Mouse (Mus musculus): Measurements from ENCODE around the gene Hprt.

The Hprt gene

DNA sequence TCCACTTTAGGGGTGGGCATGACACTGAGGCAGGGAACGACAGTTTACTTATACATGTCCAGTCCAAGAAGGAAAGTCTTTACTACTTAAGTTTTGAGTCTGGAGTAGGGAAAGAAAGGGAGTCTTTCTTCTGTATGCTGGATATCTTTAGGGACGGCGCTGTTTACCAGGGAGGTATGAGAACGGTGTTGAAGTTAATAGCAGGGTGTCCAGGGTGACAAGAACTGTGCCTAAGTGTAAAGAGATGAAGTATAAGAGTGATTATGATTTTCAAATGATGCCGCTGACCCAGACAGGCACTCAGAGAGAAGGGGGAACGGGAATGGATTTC is 69.8 kb downstream of the Hprt start:
- H3K27me3 ChIP-seq (ENCODE audit: insufficient read depth, low read length): peaks cover 28% of the 10 kb centered on the region
- TF ChIP-seq NANOG (IDR thresholded peaks at IDR 0.05; ENCODE audit: borderline replicate concordance, low read length): no peak
- TF ChIP-seq CTCF (conservative IDR thresholded peaks at IDR 0.05; ENCODE audit: low read length): no peak
- TF ChIP-seq POU5F1 (IDR thresholded peaks at IDR 0.05; ENCODE audit: borderline replicate concordance, low read length): no peak
- peak overlapping the region; percentile 80; the same call in 1 of the 2 replicates for H3K4me3 ChIP-seq (replicated peaks; ENCODE audit: low read length)
- H3K4me1 ChIP-seq (replicated peaks; ENCODE audit: low read depth, low read length): peaks cover 25% of the 10 kb centered on the region
- H3K36me3 ChIP-seq (ENCODE audit: insufficient read depth, low read length): no peaks in the 10 kb centered on the region
- H3K9me3 ChIP-seq (ENCODE audit: low read length): no peaks in the 10 kb centered on the region

DNA sequence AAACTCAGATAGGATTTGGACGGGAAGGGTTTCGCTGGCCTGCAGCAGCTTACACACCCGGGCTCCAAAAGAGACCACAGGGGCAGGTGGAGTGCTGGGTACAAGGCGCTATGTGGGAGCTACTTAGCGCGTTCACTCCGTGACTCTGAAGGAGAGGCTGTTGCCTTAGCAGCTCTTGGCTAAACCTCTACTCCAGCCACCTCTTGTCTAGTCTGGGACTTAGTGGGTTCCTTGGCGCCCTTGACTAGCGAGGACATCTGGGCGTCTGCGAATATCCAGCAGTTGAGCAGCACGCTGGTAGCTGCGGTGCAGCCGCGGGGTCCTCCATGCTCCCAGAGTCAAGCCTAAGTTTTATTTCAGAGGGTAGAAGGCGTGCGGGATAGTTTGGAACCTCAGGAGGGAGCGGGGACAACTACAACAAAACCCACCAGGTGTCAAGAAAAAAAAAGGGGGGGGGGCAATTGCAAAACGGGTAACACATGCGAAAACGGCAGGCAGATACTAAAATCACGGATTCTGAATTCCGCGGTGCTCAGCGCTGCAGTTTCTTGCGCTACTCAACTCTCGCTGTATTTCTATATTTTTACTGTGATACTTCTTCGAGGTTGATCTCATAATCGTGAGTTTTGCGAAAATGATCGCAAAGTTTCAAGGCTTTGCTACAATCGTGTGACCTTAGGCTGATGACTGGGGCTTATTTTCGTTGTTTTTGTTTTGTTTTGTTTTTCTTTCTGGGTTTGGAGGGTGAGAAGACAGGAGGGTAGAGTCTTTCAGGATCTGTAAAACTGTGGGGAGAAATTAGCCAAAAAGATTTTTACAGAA is 70.7 kb downstream of the Hprt start:
- H3K4me1 ChIP-seq (replicated peaks; ENCODE audit: low read depth, low read length): peaks cover 21% of the 10 kb centered on the region
- no peaks in the 10 kb centered on the region for H3K36me3 ChIP-seq (ENCODE audit: insufficient read depth, low read length)
- peaks cover 28% of the 10 kb centered on the region for H3K27me3 ChIP-seq (ENCODE audit: insufficient read depth, low read length)
- TF ChIP-seq CTCF (conservative IDR thresholded peaks at IDR 0.05; ENCODE audit: low read length) (no peak), NANOG (IDR thresholded peaks at IDR 0.05; ENCODE audit: borderline replicate concordance, low read length) (no peak), POU5F1 (IDR thresholded peaks at IDR 0.05; ENCODE audit: borderline replicate concordance, low read length) (no peak)
- no peak overlapping the region for H3K4me3 ChIP-seq (replicated peaks; ENCODE audit: low read length)
- no peaks in the 10 kb centered on the region for H3K9me3 ChIP-seq (ENCODE audit: low read length)

DNA sequence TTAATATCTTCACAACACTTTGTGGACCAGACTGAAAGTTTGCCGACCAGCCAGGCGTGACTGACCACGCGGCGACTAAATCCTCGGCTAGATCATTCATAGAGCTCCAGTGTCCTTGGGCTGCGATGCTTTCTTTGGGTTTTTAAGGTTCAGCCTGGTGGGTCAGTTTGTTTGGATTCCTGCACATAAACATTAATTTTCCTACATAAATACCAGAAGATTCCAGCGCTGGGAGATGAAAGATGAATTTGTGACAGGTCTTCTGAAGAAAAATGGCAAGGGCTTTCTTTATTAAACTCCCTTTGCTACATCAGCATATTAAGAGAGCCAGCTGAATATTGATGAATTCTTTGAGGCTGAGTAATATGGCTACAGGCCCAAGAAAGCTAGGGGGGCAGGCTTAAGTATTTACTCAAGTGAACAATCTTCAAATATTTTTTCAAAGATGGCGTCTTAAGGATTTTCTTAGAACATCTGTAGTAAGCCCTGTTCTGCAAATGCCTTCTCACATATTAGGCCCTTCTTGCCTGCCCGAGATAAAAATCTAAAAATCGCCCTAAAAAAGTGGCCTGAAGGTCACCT is 71.6 kb downstream of the Hprt start:
- Histone ChIP-seq H3K4me3 (replicated peaks; ENCODE audit: low read length) (no peak overlapping the region), H3K27me3 (ENCODE audit: insufficient read depth, low read length) (peaks cover 28% of the 10 kb centered on the region), H3K9me3 (ENCODE audit: low read length) (no peaks in the 10 kb centered on the region), H3K36me3 (ENCODE audit: insufficient read depth, low read length) (no peaks in the 10 kb centered on the region), H3K4me1 (replicated peaks; ENCODE audit: low read depth, low read length) (peaks cover 19% of the 10 kb centered on the region)
- TF ChIP-seq CTCF (conservative IDR thresholded peaks at IDR 0.05; ENCODE audit: low read length) (no peak), POU5F1 (IDR thresholded peaks at IDR 0.05; ENCODE audit: borderline replicate concordance, low read length) (no peak), NANOG (IDR thresholded peaks at IDR 0.05; ENCODE audit: borderline replicate concordance, low read length) (no peak)

DNA sequence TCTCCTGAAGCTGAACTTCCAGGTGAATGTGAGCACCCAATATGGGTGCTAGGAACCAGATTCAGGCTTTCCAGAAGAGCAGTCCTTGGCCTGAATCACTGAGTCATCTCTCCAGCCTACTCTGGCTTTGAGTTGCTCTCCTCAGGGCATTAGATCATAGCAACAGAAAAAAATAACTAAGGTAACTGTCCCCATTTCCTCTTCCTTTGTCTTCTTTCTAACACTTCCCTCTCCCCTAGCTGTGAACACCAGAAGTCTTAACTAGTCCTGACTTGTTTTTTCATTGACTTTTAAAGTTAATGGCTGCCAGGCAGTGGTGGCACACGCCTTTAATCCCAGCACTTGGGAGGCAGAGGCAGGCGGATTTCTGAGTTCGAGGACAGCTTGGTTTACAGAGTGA is 76.5 kb downstream of the Hprt start:
- Histone ChIP-seq H3K4me3 (replicated peaks; ENCODE audit: low read length) (no peak overlapping the region), H3K27me3 (ENCODE audit: insufficient read depth, low read length) (peaks cover 10% of the 10 kb centered on the region), H3K9me3 (ENCODE audit: low read length) (no peaks in the 10 kb centered on the region), H3K4me1 (replicated peaks; ENCODE audit: low read depth, low read length) (0 out of 2 replicates have a peak, but pooled peaks cover 11% of the 10 kb centered on the region), H3K36me3 (ENCODE audit: insufficient read depth, low read length) (no peaks in the 10 kb centered on the region)
- TF ChIP-seq NANOG (IDR thresholded peaks at IDR 0.05; ENCODE audit: borderline replicate concordance, low read length) (no peak), CTCF (conservative IDR thresholded peaks at IDR 0.05; ENCODE audit: low read length) (no peak), POU5F1 (IDR thresholded peaks at IDR 0.05; ENCODE audit: borderline replicate concordance, low read length) (no peak)
